Mouse (Mus musculus) ES-Bruce4 (cell line): ENCODE measurements around the gene Sf3b4. TPM values are rescaled to one million over a fixed set of nuclear protein-coding genes. Genes with fewer than 3 reads are reported as not detected.

Source experiments
- H3K27ac ChIP-seq: 2 replicates; pipeline ENCODE4 v1.5.1; 2012; ENCODE audit warnings: low read length, inconsistent platforms; ENCODE audit not compliant: insufficient read depth
- H3K27me3 ChIP-seq: 2 replicates; pipeline ENCODE4 v1.6.1; 2012; ENCODE audit warnings: mild to moderate bottlenecking, low read length, inconsistent platforms; ENCODE audit not compliant: control insufficient read depth, poor library complexity, insufficient read depth, severe bottlenecking
- H3K36me3 ChIP-seq: 2 replicates; pipeline ENCODE4 v1.6.1; 2012; ENCODE audit warnings: inconsistent platforms, mild to moderate bottlenecking, low read length, moderate library complexity; ENCODE audit not compliant: control insufficient read depth, poor library complexity, insufficient read depth, severe bottlenecking
- H3K4me1 ChIP-seq: one replicate; pipeline ENCODE4 v1.8.1; 2011; ENCODE audit warnings: low read length; ENCODE audit not compliant: control insufficient read depth, insufficient read depth
- H3K4me3 ChIP-seq: 2 replicates; pipeline ENCODE4 v1.5.1; 2011; ENCODE audit warnings: low read depth, mild to moderate bottlenecking, low read length
- H3K9ac ChIP-seq: 2 replicates; pipeline ENCODE4 v1.6.1; 2012; ENCODE audit warnings: low read depth, mild to moderate bottlenecking, inconsistent platforms; ENCODE audit not compliant: poor library complexity, severe bottlenecking
- H3K9me3 ChIP-seq: replicated peaks from 2 replicates; pipeline ENCODE4 v1.6.1; 2012; ENCODE audit warnings: mild to moderate bottlenecking, low read length, inconsistent platforms; ENCODE audit not compliant: control insufficient read depth, poor library complexity, insufficient read depth, severe bottlenecking
- CTCF ChIP-seq: IDR thresholded peaks from one replicate; pipeline ENCODE4 v1.8.1; 2011; ENCODE audit warnings: low read depth, low read length
- EP300 ChIP-seq: IDR thresholded peaks from 2 replicates; pipeline ENCODE4 v1.6.1; 2011; ENCODE audit warnings: low read depth, low read length; ENCODE audit not compliant: insufficient read depth
- POLR2A ChIP-seq: IDR thresholded peaks from one replicate; pipeline ENCODE4 v1.8.1; 2011; ENCODE audit warnings: low read length; ENCODE audit not compliant: insufficient read depth
- polyA plus RNA-seq: library from polyadenylated mRNA; stranded (reverse); fragments of >200 nt; gene quantifications from 2 replicates; pipeline ENCODE4 v1.2.4, GENCODE M21; 2011; ENCODE audit warnings: low read depth; ENCODE audit not compliant: missing spikeins, insufficient read depth, insufficient read length

Gene Sf3b4
- polyA plus RNA-seq, 1 experiment, result 81.7 TPM

- peak overlapping the region; percentile 86 for H3K27ac ChIP-seq
- TF ChIP-seq EP300 (no peak), CTCF (no peak), POLR2A (no peak)
- no peak overlapping the region for H3K4me3 ChIP-seq
- no peaks in the 10 kb centered on the region for H3K27me3 ChIP-seq
- no peaks in the 10 kb centered on the region for H3K36me3 ChIP-seq
- H3K9me3 ChIP-seq, result no peaks in the 10 kb centered on the region
- no peak overlapping the region for H3K9ac ChIP-seq
- peaks cover 5% of the 10 kb centered on the region for H3K4me1 ChIP-seq
Observed at GRCm38 (mm10) chr3:96160222-96160802, 11.8 kb upstream of the Sf3b4 start.

- H3K27me3 ChIP-seq, result no peaks in the 10 kb centered on the region
Observed at GRCm38 (mm10) chr3:96160803-96161516, 11.2 kb upstream of the Sf3b4 start.

GRCm38 (mm10) chr3:96161869-96162840 is 10.0 kb upstream of the Sf3b4 start, which contains the start of gene Mtmr11:
TSS of gene Mtmr11 (plus strand) at chr3:96162004.
- Histone ChIP-seq H3K27ac (peak within 1 kb of the TSS; percentile 86), H3K4me3 (peak within 1 kb of the TSS; percentile 64), H3K9me3 (no peaks in the 10 kb centered on the region), H3K4me1 (peaks cover 5% of the 10 kb centered on the region), H3K9ac (peak within 1 kb of the TSS; percentile 42), H3K36me3 (no peaks in the 10 kb centered on the region), H3K27me3 (no peaks in the 10 kb centered on the region)
- no peak for TF ChIP-seq EP300
- no peak for TF ChIP-seq POLR2A
- TF ChIP-seq CTCF, result no peak

More at GRCm38 (mm10) chr3:96160803-96161516, 11.2 kb upstream of the Sf3b4 start:
- H3K27ac ChIP-seq, result peak overlapping the region; percentile 86
- peaks cover 5% of the 10 kb centered on the region for H3K4me1 ChIP-seq
- peak overlapping the region; percentile 64 for H3K4me3 ChIP-seq
- TF ChIP-seq CTCF, result no peak
- TF ChIP-seq EP300, result peak; percentile 12; the same call in 1 of the 2 replicates
- no peaks in the 10 kb centered on the region for H3K36me3 ChIP-seq
- H3K9ac ChIP-seq, result peak overlapping the region; percentile 42
- H3K9me3 ChIP-seq, result no peaks in the 10 kb centered on the region

- Histone ChIP-seq H3K4me3 (no peak overlapping the region), H3K9ac (no peak overlapping the region), H3K4me1 (peaks cover 5% of the 10 kb centered on the region), H3K36me3 (no peaks in the 10 kb centered on the region), H3K27ac (no peak overlapping the region), H3K9me3 (no peaks in the 10 kb centered on the region), H3K27me3 (no peaks in the 10 kb centered on the region)
- no peak for TF ChIP-seq CTCF
- TF ChIP-seq POLR2A, result no peak
- TF ChIP-seq EP300, result no peak
Observed at GRCm38 (mm10) chr3:96163040-96163439, 9.1 kb upstream of the Sf3b4 start.

GRCm38 (mm10) chr3:96168466-96169158 is 3.5 kb upstream of the Sf3b4 start:
- no peaks in the 10 kb centered on the region for H3K9me3 ChIP-seq
- no peaks in the 10 kb centered on the region for H3K27me3 ChIP-seq
- H3K4me3 ChIP-seq, result no peak overlapping the region
- H3K27ac ChIP-seq, result no peak overlapping the region
- peaks cover 5% of the 10 kb centered on the region for H3K4me1 ChIP-seq
- H3K36me3 ChIP-seq, result 0 out of 2 replicates have a peak, but pooled peaks cover under 1% of the 10 kb centered on the region
- TF ChIP-seq POLR2A (no peak), EP300 (no peak), CTCF (no peak)
- H3K9ac ChIP-seq, result no peak overlapping the region
